Mouse (Mus musculus) cerebellum, adult 18-20 months (tissue): ENCODE measurements around the gene Crabp1.

Experiments
- DNase-seq, 2 experiments: peaks; one replicate each; pipeline ENCODE4 v3.0.0; 2021

Gene Crabp1

DNA sequence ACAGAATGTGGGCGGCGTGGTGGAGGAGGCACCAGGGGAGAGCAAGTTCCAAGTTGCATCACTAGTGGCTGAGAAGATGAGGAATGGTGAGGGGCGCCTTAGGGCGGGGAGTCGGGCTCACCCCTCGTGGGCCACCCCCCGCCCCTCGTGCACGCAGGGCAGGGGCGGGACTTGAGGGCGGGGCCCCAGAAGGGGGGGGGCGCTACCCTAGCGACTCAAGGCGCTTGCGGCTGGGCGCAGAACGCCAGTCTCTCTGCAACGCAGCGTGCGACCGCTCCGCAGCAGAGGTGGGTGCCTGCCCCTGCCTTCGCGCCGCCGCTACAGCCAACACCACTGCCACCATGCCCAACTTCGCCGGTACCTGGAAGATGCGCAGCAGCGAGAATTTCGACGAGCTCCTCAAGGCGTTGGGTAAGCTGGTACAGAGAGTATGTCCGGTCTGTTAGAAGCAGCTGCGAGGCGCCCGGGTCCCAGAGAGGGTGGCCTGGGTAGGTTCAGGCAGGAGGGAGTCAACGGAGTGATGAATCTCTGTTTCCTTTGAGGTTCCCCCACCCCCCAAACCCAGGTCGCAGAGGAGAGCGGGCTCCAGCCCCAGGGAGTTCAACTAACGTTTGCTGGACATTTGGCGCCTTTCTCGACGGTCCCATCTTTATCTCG, at the start of gene Crabp1:
TSS of gene Crabp1 (plus strand) at position 188 of the 657 bp plus-strand sequence.
- no peak for DNase-seq

DNA sequence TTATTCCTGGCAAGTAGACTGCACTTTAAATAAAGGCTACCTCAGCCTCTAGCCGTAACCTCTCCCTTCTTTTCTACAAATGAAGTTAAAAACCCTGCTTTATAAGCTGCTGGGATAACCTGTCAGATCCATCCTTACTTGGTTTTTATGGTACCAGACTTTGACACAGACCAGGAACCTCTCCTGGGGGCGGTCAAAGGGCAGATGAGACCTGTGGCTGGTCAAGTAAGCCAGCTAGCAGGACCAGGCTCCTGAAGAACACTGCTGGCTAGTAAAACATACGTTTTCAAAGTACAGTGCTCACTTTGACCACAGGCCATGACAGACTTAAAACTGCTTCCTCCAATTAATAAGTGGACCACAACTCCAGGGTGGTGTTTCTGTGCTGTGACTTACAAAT, 48.8 kb upstream of the Crabp1 start:
- no peak for DNase-seq

DNA sequence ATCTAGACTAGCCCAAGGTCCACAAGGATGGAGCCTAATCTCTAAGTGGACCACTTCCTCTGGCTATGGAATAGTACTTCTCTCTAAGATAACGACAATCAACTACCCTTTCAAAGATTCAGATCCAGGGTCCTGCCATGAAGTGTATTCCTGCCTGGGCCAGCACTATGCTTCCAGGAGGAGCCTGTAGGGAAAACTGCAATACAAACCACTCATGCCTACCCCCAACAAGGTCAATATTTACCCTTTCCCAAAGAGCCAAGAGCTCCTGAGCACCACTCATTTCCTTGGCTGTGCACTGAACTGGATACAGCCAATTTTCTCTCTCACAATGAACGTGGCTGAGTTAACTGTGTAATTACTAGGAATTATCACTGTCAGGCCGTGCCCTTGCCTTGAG, 47.0 kb upstream of the Crabp1 start:
- DNase-seq, result no peak

DNA sequence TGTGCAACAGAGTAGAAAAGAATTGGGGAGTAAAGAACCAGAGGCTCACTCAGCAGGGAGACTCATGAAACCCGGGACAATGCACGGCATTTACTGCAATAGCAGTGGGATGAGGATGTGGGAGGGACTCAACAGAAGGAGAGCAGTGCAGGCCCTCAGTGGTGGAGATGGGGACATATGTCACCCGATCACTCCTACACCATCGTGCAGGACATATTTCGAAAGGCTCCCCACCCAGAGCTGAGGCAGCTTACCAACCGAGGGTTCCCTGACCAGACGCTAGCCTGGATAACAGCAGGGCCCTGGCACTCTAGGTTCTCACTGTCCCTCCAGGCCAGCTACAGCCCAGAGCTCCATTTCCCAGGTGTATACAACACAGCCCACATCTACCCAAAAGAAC, 42.4 kb upstream of the Crabp1 start:
- DNase-seq, result no peak

DNA sequence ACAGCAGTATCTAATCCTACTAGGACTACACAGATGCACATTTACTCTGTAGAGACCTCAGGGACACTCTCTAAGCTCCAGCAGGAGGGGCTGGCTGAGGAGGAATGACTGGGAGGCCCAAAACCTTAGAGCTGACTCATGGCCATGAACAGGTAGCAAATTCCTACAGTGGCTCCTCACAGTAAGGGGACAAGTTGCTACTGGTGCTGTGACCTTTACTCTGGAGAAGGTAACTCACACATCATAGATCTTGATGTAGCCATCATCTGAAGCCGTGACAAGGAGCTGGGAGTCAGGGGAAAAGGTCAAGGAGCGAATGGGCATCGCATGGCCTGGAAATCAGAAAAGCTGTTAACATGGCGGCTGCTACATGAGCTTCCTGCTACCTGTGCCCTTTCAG, 42.0 kb upstream of the Crabp1 start:
- DNase-seq, result no peak

DNA sequence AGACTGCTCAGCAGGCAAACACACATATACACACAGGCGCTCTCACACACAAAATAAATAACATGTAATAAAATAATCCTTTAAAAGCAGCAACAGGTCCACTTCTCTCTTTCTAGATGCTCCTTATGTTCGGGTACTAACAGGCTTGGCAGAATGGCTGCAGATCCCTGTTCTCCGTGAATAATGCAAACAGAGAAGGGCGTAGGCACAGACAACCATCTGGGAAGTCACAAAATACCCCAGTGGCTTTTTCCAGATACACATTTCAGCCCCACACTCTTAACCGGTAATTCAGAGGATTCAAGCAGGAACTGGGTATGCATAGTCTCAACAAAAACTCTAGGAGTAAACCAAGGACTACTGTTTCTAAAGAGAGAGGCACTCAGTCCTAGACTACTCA, 38.2 kb upstream of the Crabp1 start:
- no peak for DNase-seq

DNA sequence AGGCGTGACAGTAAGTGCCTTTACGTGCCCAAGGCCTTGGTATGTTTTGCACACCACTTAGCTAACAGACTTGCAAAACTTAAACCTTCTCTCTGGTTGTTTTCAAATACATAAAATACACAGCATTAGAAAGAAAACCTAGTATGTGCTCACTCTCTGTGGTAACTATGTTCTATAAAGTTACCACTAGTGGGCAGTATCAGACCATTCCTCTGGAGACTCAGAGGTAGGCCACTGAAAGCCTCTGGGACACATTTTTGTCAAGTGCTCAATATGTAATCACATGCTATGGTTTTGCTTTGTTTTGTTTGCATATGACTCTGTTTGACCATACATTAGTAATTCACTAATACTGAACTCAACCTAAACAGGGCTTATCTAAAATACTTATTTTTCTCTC, 32.4 kb upstream of the Crabp1 start:
- no peak for DNase-seq

DNA sequence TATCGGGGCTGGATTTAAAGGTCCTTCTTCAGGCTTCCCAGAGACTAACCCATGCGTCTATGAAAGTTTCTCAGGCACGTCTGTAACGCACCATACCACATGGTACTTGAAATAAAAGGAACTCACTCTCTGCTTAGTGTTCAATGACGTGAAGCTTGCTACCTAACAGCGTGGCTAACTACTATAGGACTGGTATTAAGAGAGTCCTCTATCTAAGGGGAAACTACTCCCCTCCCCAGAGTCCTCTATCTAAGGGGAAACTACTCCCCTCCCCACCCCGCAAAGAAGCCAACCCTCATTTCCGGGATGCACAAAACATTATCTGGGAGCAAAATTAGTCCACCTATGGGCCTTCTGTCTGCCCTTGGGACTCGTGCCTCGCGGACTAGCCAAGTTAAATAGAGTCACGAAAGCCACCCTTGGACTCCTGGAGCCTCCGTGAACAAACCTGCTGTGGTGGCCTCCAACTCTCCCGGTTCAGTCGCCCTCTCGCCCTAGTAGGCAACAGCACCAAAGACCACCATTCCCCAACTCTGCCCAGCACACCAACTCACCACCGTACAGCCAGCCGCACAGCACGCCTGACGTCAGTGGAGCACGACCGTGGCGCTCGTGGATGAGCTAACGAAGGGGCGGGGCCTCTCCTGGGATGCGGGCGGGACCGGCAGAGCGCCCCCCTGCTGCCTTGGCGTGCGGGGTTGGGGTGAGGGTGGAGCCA, 30.5 kb upstream of the Crabp1 start, which contains the start of gene Wdr61:
TSS of gene Wdr61 (minus strand) at position 599 of the 718 bp plus-strand sequence.
- peak; percentile 95 to 99 for DNase-seq

DNA sequence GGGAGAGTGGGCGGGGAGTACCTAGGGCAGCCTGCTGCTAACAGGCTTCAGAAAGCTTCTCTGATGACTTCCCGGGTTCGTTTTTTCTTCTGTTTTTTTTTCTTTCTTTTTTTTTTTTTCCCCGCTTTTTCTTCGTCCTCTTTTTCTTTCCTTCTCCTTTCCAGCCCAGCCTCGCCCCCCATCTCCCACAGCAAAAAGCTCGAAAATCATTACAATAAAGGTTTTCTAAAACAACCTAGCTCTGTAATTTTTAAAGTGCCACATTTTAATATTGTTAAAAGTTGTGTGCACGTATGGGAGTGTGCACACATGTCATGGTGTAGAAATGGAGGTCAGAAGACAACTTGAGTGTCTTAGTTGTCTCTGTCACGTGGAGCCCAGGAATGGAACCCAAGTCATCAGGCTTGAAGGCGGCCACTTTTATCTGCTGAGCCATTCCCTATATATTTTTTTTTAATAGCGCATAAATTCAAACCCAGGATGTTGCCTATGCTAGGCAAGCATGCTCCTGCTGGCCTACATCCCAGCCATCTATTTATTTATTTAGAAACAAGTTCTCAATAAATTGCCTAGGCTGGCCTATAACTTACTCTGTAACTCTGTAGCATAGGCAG, 29.8 kb upstream of the Crabp1 start:
- peak in 1 of 2 experiments; percentile 10 for DNase-seq

DNA sequence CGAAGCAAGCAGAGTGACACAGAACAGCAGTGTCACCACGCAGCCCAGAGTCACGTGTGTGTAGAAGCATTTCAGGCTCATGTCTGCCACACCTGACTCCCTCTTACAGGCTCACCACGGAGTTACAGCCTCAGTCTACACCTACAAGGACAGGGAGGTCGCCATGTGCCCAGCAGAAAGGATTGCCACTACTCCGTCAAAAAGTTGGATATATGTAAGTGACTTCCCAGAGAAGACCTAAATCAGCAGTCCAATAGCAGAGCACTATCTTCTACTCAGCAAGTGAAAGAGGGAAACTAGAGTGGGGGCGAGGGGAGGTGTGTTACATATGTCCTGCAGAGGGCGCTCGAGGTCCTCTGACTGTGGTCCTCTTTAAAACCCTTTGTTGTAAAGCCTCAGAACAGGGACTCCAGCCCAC, 28.3 kb upstream of the Crabp1 start:
- peak; percentile 32 to 47 for DNase-seq

DNA sequence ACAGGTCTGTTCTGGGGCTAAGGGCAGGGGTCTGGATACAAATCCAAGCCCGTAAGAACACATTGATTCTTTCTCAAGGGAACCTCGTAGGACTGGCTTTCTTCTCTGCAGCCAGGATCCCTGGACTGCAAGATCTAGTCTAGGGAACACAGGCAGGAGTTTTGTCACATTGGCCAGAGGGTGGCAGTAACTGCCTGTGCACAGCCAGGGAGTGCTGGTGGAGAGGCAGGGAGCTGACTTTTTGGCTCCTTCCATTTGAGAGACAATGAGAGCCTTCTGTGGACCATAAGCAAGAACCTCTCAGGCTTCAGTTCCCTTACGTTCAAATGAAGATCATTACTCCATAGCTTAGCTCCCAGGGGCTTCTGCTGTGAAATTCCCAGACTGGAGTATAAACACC, 26.2 kb upstream of the Crabp1 start:
- DNase-seq, result peak; percentile 16 to 37

DNA sequence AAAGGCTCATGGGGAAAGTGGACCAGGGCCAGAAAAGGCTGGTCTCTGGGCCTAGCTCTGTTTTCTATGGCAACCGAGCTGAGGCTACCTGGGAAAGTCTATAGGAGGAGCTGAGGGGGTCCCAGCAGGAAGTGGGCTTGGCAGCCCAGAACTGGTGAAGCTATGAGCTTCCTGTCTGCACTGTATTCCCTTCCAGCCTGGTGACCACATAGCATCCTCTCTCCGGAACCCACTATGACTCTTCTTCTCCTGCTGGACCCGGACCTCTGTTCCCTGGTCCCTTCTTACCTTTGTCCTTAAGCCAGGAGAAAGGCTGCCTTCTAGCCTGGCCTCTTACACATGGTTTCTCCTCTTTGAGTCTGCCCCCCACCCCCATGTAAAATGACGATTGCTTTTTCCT, 20.7 kb upstream of the Crabp1 start:
- no peak for DNase-seq

DNA sequence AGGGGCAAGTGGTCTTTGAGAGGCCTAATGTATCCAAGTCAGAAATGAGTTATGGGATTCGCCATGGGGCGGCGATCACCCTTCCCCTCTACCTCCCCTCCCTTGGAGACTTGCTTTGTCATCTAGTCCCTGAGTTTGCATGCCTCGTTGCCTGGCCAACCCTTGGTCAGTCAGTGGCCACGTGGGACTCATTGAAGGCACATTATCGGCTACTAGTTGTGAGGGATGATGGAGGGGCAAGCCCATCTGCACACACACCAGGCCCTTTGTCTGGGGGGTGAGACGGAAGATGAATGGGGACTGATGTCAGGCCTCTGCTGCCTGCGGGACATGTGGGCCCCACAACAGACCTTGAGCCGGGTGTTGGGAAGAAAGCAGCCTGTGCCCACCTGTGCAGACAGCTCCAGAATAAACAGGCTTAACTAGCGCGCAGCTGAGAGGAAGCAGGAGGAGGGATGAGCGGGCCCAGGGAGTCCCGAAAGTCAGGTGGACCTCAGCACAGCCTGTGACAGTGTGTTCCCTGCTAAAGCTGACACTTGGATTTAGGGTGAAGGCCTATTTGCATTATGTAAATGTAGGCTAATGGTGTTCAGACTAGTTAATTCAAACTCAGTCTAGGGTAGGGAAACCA, 18.7 kb upstream of the Crabp1 start:
- DNase-seq, result no peak

DNA sequence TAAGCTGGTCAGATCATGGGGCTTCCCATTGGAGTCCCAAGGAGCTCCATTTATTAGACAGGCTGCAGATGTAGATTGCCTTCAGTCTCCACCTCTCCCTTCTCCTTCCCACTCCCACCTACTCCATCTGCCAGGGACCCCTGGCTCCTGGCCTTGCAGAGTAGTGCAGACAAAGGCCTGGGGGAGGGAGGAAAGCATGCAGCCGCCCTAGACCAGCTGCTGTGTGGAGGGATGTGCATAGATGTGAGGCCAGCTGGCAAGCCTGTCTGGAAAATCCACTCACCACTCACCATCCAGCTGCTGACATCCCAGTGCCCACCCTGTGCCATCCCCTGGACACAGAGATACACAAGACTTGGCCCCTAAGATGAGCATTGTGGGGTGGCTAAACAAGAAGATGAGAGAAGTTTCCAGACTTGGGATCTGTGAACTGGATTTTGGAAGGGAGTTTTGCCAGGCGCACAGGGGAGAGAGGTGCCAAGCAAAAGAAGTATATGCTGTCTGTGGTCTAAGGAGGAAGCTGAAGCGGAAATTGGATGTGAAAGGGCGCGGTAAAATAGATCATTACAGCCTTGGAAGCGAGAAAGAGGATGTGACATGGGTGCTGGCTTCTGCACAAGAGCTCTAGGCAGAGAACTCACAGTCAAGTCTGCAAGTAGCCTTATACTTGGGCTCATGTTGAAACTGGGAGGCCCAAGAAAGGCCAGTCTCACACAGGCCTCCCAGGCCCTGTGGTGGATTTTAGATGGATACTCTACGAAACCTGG, 14.2 kb upstream of the Crabp1 start:
- DNase-seq, result no peak

DNA sequence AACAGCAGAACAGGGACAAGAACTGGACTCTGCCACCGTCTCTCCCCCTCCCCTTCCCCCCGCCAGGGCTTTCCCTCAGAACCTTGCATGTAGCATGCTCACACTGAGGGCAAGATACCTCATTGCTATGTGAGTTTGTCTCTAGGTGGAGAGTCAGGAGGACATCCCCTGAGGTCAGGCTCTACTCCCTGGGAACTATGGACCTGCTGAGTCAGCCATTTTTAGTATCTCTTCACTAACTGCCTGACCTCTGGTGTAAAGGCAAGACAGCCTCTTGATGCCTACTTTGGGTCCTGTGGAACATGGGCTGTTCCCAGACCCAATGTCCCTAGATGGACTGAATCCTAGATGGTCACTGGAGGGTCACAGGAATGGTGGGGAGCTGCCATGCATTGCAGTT, 12.9 kb upstream of the Crabp1 start:
- DNase-seq, result no peak

DNA sequence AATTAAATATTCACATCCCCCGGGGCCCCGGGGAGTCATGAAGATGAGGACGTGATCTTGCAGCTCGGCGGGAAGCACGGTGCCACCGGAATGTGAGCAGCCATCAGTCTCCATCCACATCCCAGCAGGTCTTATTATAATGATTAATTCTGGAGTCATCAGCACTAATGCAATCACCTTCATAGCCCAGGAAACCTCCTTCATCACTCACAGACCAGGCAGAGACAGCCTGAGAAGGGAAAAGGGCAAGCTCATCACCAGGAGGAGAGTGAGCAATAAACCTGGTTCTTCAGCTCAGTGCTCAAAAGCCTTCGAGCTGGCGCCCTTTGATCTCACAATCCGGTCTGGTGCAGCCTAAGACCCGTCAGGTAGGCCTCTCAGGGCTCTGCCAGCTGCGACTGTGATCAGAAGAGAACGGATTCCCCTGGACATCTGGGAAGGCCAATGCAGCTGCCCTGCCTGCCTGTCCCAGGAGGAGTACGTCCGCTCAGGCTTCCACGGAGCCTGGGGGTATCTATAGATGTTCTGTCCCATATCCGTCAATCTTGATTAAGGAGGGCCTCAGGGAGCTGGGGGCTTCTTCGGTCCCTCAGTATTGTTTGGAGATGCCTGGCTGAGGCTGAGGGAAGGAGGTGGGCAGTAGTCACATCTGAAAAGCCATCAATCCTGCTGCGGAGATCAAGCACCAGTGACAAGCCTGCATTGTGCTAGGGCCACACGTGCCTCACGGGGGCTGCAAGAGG, 12.2 kb upstream of the Crabp1 start:
- DNase-seq, result no peak

DNA sequence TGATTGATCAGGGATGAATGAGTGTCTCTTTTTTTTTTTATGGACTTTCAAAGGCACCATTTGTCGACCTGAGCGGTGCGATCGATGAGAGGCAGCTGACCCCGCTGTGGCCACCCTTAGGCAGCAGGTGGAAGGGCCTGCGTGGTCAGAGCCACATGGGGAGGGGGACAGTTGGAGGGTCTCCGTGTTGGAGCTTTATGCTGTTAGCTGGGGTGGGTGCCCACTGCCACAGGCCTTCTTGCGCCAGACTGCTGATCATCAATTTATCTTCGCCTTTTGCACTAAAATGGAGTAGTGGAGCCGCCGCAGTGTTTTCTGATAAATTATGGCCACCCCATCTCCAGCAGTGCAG, 11.6 kb upstream of the Crabp1 start:
- no peak for DNase-seq

DNA sequence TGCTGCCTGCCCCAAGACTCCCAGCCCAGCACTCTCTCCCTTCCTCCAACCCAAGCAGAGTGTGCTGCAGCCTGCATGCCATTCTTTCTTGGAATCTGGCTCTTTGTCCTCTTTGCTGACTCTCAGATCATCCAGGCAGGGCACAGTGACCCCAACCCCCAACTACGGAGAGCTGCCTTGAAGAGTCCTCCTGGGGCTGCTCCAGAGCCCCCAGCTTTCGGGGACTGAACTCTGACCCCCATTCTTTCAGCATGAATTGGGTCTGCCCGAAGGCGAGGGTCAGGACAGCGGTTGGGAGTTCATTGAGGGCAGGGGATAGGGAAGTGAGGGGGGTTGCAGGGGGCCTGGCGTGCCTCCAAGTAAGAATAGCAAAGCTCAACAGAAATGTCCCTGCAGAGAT, 5.0 kb upstream of the Crabp1 start:
- no peak for DNase-seq

DNA sequence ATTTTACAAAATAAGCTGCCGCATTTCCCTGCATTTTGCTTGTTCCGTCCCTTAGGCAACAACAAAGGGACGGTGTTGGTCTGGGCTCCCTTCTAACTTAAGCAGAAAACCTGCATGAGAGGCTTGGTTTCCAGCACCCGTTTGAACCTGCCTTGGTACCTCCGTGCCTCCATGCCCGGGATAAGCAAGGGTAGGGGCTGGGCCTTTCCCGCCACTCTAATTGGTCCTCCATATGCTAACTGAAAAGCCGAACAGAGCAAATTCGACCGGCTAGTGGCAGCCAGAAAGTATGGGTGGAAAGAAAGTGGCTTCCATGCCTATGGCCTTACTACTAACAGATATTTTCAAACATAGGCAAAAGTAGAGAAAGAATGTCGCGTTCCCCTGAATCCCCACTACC, 457 bp upstream of the Crabp1 start:
- DNase-seq, result no peak

DNA sequence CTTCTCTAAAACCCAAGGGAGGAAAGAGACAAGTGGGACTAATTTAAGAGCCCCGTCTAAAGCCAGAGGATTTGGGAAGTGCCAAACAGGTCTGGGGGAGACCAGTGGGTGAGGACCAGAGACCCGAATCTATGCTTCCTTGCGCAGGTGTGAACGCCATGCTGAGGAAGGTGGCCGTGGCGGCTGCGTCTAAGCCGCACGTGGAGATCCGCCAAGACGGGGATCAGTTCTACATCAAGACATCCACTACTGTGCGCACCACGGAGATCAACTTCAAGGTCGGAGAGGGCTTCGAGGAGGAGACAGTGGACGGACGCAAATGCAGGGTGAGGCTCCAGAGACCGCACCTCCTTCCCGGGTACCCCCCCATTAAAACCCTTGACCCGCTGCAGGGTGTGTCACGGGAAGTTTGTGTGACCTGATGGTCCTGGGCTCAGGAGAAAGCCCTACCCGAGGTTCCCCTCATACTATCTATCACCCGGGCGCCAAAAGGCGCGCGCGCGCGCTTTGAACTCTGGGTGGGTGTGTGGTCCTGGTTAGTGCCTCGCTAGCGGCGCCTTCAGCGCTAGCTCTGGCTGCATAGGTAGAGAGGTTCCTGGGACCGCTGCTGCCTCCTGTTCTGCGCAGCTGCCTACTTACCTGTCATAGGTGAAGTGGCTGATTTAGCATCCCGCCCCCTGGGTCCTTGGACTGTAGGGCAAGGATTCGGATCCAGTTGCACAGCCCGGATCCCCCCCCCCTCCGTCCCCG, 963 bp downstream of the Crabp1 start:
- no peak for DNase-seq

DNA sequence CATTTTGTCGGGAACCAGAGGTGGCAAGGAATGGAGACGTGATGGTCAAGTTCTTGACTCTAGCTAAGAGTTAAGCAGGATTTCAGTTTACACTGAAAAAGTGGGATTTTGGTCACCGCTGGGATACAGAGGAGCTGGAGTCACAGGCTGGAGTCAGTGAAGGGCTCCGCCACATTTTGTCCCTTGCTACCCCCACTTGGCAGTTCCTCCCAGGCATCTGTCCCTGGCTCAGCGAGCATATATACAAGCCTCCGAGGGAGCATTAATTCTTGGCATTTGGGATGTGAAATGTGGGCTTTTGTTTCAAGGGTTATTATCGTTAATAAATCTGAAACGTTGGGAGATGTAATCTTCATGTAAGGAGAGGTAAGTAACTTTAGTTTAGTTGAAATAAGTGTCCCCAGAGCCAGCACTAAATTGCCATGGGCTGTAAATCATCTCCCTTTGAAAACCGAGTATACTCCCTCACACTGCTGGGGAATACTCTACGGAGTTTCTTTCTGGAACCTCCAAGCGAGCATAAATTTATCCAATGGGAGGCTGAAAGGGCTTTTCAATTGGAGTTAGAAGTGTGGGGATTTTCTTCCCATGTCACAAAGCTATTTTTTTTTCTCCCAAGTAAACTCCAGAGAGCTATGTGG, 5.7 kb downstream of the Crabp1 start:
- DNase-seq, result no peak
